Mouse (Mus musculus) R1 (cell line): Measurements from ENCODE around the gene Prkg2.

ENCODE experiments used
- DNase-seq: peaks from one replicate; pipeline ENCODE4 v3.0.0-alpha.2; 2018; ENCODE audit warnings: low read depth, low spot score

Gene Prkg2

DNA sequence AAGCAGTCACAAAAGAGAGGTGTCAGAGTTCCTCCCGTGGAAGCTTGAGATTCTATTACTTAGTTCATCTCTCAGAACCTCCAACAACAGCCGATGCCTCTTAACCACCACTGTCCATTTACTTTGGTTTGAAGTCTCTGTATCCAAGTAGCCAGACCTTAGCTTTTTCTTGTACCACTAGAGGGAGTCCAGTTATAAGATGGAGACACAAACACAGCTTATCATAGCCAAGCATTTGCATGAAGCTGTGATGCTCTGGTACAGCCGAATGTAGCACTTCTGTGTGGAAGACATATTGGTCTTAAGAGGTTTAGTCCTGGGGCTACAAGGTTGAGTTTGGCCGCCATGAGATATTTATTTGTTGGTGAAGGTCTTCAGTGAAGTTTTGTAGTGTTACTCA is 134.8 kb downstream of the Prkg2 start:
- peak; percentile 40 for DNase-seq

DNA sequence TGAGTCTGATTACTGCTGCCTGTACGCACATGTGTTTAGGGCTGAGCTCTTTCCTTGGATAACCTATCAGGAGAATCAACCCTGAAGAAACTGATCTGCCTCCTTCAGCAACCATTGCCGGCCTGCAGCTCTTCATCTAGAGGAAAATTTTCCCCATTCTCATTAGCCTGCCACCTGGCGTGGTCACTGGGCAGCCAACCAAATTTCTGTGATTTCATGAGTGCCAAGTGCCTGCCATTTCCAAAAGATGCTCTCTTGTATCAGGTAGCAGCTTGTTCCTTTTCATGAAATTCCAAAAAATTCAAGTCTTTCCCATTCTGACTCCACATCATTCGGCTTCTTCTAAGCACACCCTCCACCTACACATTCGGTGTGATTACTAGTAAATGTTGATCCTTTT is 136.2 kb downstream of the Prkg2 start:
- DNase-seq, result no peak

DNA sequence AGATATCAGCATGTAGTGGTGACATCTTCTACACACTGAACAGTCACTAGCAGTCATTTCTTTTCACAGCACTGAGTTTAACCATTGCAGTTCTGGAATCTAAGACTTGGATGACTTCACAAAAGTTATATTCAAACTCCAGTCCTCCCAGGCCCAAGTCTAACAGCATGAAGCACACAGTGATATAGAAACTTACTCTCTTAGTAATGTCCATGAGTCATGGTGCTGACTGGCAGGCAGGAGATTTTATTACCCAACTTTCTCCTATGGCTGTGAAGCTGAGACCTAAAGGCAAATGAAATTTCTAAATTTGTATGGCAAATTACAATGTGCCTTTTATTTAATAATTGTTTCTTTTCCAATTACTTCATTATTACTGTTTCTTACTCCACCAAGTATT is 139.2 kb downstream of the Prkg2 start:
- no peak for DNase-seq

DNA sequence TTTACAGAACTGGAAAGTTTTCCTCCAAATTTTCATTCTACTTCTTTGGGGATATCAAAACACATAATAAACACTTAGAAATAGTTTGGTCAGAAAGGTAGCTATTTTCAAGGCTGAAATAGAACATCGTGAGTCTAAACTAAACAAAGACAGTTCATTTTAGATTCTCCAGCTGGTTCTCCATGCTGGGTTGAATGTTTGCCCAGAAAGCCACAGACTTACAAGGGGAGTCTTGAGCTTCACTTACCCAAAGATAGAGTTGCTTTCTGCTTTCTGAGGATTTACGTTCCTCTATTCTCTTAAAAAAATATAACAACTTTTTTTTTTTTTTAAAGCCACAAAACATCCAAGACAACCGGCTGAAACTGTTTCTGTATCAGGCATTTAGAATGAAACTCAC is 142.9 kb downstream of the Prkg2 start:
- DNase-seq, result no peak

DNA sequence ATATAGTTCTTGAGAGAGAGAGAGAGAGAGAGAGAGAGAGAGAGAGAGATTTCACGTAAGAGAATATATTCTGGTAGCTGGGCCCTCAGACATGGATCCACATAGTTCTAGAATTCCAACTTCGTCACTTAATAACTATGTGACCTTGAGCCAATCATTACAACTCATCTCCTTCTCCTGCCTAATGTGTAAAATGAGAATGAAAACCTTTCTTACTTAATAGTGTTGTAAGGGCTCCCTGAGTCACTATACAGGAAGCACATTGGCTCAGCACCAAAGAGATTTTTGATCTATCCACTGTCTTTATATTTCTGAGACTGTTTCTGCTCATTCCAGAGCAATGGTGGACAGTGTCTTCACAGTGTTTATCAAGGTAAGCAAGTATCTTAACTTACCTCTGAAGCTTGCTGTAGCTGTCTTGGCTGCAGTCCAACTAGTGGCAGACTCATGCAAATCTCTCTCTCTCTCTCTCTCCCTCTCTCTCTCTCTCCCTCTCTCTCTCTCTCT is 146.6 kb downstream of the Prkg2 start:
- DNase-seq, result no peak

DNA sequence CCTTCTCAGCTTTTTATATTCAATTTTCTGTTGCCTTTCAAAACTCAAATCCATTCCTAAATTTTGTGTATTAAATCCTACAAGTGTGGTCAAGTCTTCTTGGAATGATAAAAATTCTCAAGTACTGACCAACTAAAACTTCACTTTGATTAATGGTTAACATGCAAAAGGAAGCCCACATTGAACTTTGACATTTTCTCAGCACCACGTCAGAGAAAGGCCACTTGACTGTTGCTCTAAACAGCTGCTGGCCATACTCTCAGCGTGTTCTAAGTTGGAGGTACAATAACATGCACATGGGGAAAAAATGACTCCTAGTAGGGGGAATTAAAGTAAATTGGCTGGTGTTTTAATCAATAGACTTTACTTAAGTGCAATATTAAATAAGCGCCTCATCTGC is 155.1 kb downstream of the Prkg2 start:
- no peak for DNase-seq
